Mouse (Mus musculus) olfactory bulb, adult 2 months (tissue): ENCODE measurements at regions not wholly inside any gene's neighbourhood (a gene's known extent, or its start where the extent isn't known, plus 50 kb on each side); places are given as distances from the start of the nearest gene placed in this dataset.

Source experiments
- CTCF ChIP-seq: fragments of 200-500 bp; IDR thresholded peaks from 2 replicates; pipeline ENCODE4 v1.5.1; 2012; ENCODE audit warnings: low read depth, mild to moderate bottlenecking, low read length, moderate library complexity; ENCODE audit not compliant: insufficient read depth
- POLR2A ChIP-seq: fragments of 200-500 bp; IDR thresholded peaks from 2 replicates; pipeline ENCODE4 v1.6.1; 2012; ENCODE audit warnings: mild to moderate bottlenecking, low read depth, low read length, moderate library complexity; ENCODE audit not compliant: insufficient read depth

- TF ChIP-seq POLR2A, result no peak
- no peak for TF ChIP-seq CTCF
Measured at GRCm38 (mm10) chr4:140406913-140407312, 160.3 kb upstream of the Igsf21 start.
